Mouse (Mus musculus): ENCODE measurements around the gene Gper1. TPM values are rescaled to one million over a fixed set of nuclear protein-coding genes. Genes with fewer than 3 reads are reported as not detected.
A peak's percentile ranks its signal among the peaks of the same experiment; 100 is the strongest.

The Gper1 gene
- polyA plus RNA-seq, 1 experiment from 2014 or later: 0.90 TPM

DNA sequence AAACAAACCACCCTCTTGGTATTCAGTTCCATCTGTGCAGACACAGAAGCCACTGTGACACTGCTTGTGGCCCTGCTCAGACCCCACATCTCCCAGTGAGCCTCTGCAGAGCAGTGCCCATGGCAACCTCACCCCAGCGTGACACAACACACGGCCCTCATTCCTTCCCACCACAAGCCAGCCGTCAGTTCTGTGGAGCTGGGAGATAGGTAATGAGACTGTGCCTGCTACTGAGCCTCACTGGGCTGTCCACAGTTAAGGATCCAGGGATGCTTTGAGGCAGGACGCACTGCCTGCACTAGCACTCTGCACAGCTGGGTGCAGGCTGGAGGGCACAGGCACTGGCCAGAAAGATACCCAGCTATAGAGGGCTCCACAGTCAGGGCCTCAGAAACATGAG, 27.0 kb downstream of the Gper1 start:
- 0 out of 2 replicates have a peak overlapping the region, but pooled peaks have one; percentile 30 for H3K9ac ChIP-seq
- H3K4me3 ChIP-seq: no peak overlapping the region
- H3K27ac ChIP-seq (replicated peaks): no peak overlapping the region
- WGBS: 31% methylated on average over 4 of the region's 4 CpGs
- no peaks in the 10 kb centered on the region for H3K27me3 ChIP-seq (replicated peaks)
- no peak for ATAC-seq (ENCODE audit: extremely low read depth, insufficient number of reproducible peaks, low FRiP score, low TSS enrichment)
- no peak overlapping the region for H3K4me2 ChIP-seq
- H3K9me3 ChIP-seq: no peaks in the 10 kb centered on the region
- peaks cover 13% of the 10 kb centered on the region for H3K4me1 ChIP-seq
- H3K36me3 ChIP-seq: peaks cover 11% of the 10 kb centered on the region

GRCm38 (mm10) chr5:139453031-139453430, 30.1 kb downstream of the Gper1 start:
- Histone ChIP-seq H3K9me3 (no peaks in the 10 kb centered on the region), H3K4me1 (peaks cover 13% of the 10 kb centered on the region), H3K9ac (no peak overlapping the region), H3K27me3 (replicated peaks) (no peaks in the 10 kb centered on the region), H3K4me3 (no peak overlapping the region), H3K4me2 (no peak overlapping the region), H3K36me3 (peaks cover 18% of the 10 kb centered on the region), H3K27ac (replicated peaks) (no peak overlapping the region)
- WGBS: 83% methylated on average over 10 of the region's 10 CpGs
- ATAC-seq (ENCODE audit: extremely low read depth, insufficient number of reproducible peaks, low FRiP score, low TSS enrichment): no peak

DNA sequence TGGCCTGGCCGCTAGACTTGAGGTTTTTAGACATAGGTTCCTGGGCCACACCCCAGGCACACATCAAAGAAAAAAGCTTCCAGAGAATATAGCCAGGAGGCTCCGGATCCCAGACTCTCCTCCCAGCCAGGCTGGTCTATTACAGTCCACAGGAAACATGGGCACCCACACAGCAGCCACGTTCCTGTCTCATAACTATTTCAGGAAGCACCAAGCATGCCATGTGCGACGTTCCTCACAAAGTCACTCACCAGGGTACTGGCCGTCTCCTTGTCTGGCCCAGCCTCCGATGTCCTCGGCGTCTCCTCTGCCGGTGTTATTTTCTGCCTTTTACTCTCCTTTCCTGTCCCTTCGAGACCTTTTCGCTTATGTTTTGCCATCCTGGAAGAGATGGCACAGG, 32.2 kb downstream of the Gper1 start:
- Histone ChIP-seq H3K27me3 (replicated peaks) (no peaks in the 10 kb centered on the region), H3K27ac (replicated peaks) (no peak overlapping the region), H3K9me3 (no peaks in the 10 kb centered on the region), H3K9ac (no peak overlapping the region), H3K4me3 (no peak overlapping the region), H3K4me1 (peaks cover 9% of the 10 kb centered on the region), H3K4me2 (no peak overlapping the region), H3K36me3 (peaks cover 18% of the 10 kb centered on the region)
- WGBS: 85% methylated on average over 12 of the region's 12 CpGs
- no peak for ATAC-seq (ENCODE audit: extremely low read depth, insufficient number of reproducible peaks, low FRiP score, low TSS enrichment)

GRCm38 (mm10) chr5:139457241-139457640, 34.3 kb downstream of the Gper1 start:
- no peak overlapping the region for H3K4me3 ChIP-seq
- H3K27me3 ChIP-seq (replicated peaks): 0 out of 2 replicates have a peak, but pooled peaks cover 4% of the 10 kb centered on the region
- H3K4me2 ChIP-seq: no peak overlapping the region
- no peak overlapping the region for H3K9ac ChIP-seq
- H3K9me3 ChIP-seq: no peaks in the 10 kb centered on the region
- ATAC-seq (ENCODE audit: extremely low read depth, insufficient number of reproducible peaks, low FRiP score, low TSS enrichment): no peak
- peaks cover 9% of the 10 kb centered on the region for H3K4me1 ChIP-seq
- WGBS: 88% methylated on average over 8 of the region's 8 CpGs
- no peak overlapping the region for H3K27ac ChIP-seq (replicated peaks)
- peaks cover 18% of the 10 kb centered on the region for H3K36me3 ChIP-seq

GRCm38 (mm10) chr5:139459938-139460337, 37.0 kb downstream of the Gper1 start:
- Histone ChIP-seq H3K4me2 (peak overlapping the region; percentile 88), H3K27ac (replicated peaks) (no peak overlapping the region), H3K4me3 (peak overlapping the region; percentile 68), H3K9me3 (no peaks in the 10 kb centered on the region), H3K4me1 (peaks cover 9% of the 10 kb centered on the region), H3K9ac (peak overlapping the region; percentile 85), H3K36me3 (peaks cover 7% of the 10 kb centered on the region; the same call in 1 of the 2 replicates), H3K27me3 (replicated peaks) (peaks cover 14% of the 10 kb centered on the region)
- no peak for ATAC-seq (ENCODE audit: extremely low read depth, insufficient number of reproducible peaks, low FRiP score, low TSS enrichment)
- WGBS: 10% methylated on average over 10 of the region's 10 CpGs

DNA sequence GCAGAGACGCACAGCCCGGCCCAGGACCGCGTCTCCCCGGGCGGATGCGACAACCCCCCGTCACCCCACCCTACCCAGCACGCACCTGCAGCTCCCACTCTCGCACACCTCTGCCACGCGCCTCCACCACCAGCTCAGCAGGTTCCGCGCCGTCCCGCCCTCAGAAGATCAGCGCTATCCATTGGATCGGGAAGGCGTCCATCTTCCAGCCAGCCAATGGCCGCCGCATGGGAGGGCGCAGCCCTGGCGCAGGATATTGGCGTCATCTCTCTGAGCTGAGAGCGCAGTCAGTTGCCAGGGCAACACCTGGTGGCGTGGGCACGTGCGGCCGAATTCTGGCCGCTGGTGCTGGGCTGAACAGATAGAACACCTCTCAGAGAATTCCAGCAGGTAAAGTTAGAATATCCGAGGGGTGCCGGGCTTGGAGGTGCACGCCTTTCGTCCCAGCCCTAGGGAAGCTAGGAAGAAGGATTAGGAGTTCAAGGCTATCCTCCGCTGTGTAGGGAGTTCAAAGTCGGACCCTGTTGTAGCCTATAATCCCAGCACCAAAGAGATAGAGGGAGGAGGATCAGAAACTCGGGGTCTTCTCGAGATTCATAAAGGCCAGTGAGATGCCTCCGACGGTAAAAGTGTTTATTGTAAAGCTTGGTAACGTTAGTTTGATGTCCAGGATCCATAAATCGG, 37.6 kb downstream of the Gper1 start, which contains the start of gene 3110082I17Rik:
Gene 3110082I17Rik, minus strand, starts transcription at position 144 of the 684 bp plus-strand sequence.
- Histone ChIP-seq H3K36me3 (peaks cover 1% of the 10 kb centered on the region; the same call in 1 of the 2 replicates), H3K4me2 (peak within 1 kb of the TSS; percentile 88), H3K9ac (peak within 1 kb of the TSS; percentile 85), H3K9me3 (no peaks in the 10 kb centered on the region), H3K27ac (replicated peaks) (no peak within 1 kb of the TSS), H3K4me1 (peaks cover 9% of the 10 kb centered on the region), H3K4me3 (peak within 1 kb of the TSS; percentile 68), H3K27me3 (replicated peaks) (peaks cover 14% of the 10 kb centered on the region)
- ATAC-seq (ENCODE audit: extremely low read depth, insufficient number of reproducible peaks, low FRiP score, low TSS enrichment): peak; percentile 88
- WGBS: 4% methylated on average over 42 of the region's 42 CpGs

DNA sequence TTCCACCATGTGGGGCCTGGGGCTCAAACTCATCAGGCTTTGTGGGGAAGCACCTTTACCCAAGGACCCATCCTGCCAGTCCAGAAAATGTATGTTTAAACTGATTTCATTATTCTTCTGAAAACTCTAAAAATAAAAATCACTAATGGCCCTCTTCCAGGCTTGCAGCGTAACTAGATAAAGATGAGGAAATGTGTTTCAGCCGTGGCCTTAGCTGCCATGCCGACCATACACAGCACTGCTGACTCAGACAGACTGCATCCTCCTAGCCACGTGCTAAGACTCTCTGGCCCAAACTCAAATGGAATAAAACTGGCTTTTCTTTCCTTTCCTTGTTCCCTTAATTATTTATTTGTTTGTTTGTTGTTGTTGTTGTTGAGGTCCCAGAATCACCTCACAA, 41.9 kb downstream of the Gper1 start:
- Histone ChIP-seq H3K27me3 (replicated peaks) (peaks cover 19% of the 10 kb centered on the region), H3K9me3 (no peaks in the 10 kb centered on the region; the same call in 1 of the 2 replicates), H3K9ac (no peak overlapping the region), H3K4me2 (no peak overlapping the region), H3K27ac (replicated peaks) (no peak overlapping the region), H3K4me1 (peaks cover 1% of the 10 kb centered on the region), H3K4me3 (no peak overlapping the region), H3K36me3 (no peaks in the 10 kb centered on the region)
- 35% methylated on average over 4 of the region's 4 CpGs for WGBS
- no peak for ATAC-seq (ENCODE audit: extremely low read depth, insufficient number of reproducible peaks, low FRiP score, low TSS enrichment)

DNA sequence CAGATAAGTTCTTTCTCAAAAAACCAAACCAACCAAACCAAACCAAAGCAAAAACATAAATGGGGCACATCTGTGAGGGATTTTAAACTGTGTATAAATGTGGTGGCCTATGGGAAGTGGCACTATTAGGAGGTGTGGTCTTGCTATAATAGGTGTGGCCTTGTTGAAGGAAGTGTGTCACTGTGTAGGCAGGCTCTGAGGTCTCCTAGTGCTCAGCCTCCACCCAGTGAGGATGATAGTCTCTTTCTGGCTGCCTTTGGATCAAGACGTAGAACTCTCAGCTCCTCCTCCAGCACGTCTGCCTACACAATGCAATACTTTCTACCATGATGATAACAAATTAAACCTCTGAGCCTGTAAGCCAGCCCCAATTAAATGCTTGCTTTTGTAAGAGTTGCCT, 43.4 kb downstream of the Gper1 start:
- Histone ChIP-seq H3K4me1 (no peaks in the 10 kb centered on the region), H3K27ac (replicated peaks) (no peak overlapping the region), H3K36me3 (peaks cover 8% of the 10 kb centered on the region), H3K4me2 (no peak overlapping the region), H3K4me3 (no peak overlapping the region), H3K9ac (no peak overlapping the region), H3K27me3 (replicated peaks) (peaks cover 19% of the 10 kb centered on the region), H3K9me3 (no peaks in the 10 kb centered on the region; the same call in 1 of the 2 replicates)
- no peak for ATAC-seq (ENCODE audit: extremely low read depth, insufficient number of reproducible peaks, low FRiP score, low TSS enrichment)
- 56% methylated on average over 2 of the region's 2 CpGs for WGBS

DNA sequence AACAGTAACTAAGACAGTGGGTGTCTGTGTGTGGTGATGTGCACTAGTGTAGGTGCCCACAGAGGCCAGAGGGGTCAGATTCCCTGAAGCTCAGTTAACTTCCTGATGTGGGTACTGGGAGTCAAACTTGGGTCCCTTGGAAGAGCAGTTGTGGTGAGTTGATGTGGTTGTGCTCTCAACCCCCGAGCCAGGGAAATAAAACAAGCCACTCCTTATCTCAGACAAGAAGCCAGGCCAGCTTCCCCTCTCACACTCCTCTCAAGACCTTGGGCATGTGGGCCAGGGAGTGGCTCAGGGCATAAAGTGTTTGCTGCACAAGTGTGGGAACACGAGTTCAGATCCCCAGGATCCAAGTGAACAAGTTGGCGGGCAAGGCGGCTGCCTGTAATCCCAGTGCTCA, 43.9 kb downstream of the Gper1 start:
- 50% methylated on average over 4 of the region's 4 CpGs for WGBS
- no peak for ATAC-seq (ENCODE audit: extremely low read depth, insufficient number of reproducible peaks, low FRiP score, low TSS enrichment)
- Histone ChIP-seq H3K9me3 (no peaks in the 10 kb centered on the region; the same call in 1 of the 2 replicates), H3K27ac (replicated peaks) (no peak overlapping the region), H3K4me1 (no peaks in the 10 kb centered on the region), H3K4me3 (no peak overlapping the region), H3K27me3 (replicated peaks) (peaks cover 19% of the 10 kb centered on the region), H3K9ac (no peak overlapping the region), H3K36me3 (peaks cover 13% of the 10 kb centered on the region), H3K4me2 (no peak overlapping the region)

DNA sequence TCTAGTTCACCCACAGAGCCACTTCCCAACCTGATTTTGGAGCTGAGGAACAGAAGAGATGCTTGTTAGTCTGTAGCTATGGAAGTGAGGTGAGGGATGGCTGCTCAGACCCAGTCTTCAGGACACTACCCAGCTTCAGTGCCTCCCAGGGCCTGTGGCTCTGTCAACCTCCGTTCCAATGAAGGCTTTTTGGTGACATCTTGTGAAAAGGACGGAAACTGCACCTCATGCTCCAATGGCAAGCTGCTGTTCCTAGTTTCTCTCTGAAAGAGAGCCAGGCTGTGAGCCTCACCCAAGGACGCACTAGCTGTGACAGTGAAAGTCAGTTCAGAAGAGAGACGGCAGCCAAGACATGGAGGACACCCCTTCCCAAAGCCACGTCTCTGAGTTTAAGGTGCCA, 45.0 kb downstream of the Gper1 start:
- no peak overlapping the region for H3K4me3 ChIP-seq
- H3K9me3 ChIP-seq: no peaks in the 10 kb centered on the region; the same call in 1 of the 2 replicates
- ATAC-seq (ENCODE audit: extremely low read depth, insufficient number of reproducible peaks, low FRiP score, low TSS enrichment): no peak
- H3K4me1 ChIP-seq: no peaks in the 10 kb centered on the region
- H3K4me2 ChIP-seq: no peak overlapping the region
- no peak overlapping the region for H3K9ac ChIP-seq
- WGBS: 43% methylated on average over 5 of the region's 5 CpGs
- H3K27ac ChIP-seq (replicated peaks): no peak overlapping the region
- peaks cover 25% of the 10 kb centered on the region for H3K36me3 ChIP-seq
- peaks cover 14% of the 10 kb centered on the region for H3K27me3 ChIP-seq (replicated peaks)

- H3K9me3 ChIP-seq: no peaks in the 10 kb centered on the region; the same call in 1 of the 2 replicates
- no peak for ATAC-seq (ENCODE audit: extremely low read depth, insufficient number of reproducible peaks, low FRiP score, low TSS enrichment)
- H3K4me1 ChIP-seq: no peaks in the 10 kb centered on the region
- H3K36me3 ChIP-seq: peaks cover 92% of the 10 kb centered on the region
- no peak overlapping the region for H3K27ac ChIP-seq (replicated peaks)
- no peak overlapping the region for H3K4me3 ChIP-seq
- H3K27me3 ChIP-seq (replicated peaks): no peaks in the 10 kb centered on the region
- 84% methylated on average over 9 of the region's 9 CpGs for WGBS
- no peak overlapping the region for H3K9ac ChIP-seq
- no peak overlapping the region for H3K4me2 ChIP-seq
Measured at GRCm38 (mm10) chr5:139474741-139475140, 51.8 kb downstream of the Gper1 start.
